Mouse (Mus musculus): Measurements from ENCODE around the gene Tspan9.

Gene Tspan9

DNA sequence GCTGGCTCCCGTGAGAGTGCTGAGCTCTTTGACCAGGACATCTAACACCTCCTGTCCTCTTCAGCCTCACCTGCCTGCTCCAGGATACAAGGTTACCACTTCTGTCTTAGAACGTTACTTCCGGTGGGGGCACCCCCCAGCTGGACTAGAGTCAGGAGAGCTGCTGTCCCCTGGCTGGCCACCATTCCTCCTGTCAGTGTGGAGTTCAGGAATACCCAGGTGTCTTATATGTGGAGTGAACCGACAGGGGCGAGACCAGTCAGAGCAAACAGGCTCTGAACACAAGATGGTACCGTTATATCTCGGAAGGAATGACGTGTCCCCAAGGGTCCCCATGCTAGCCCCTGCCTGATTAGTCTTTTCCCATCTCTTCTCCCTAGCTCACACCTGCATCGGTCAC lies 106.8 kb downstream of the Tspan9 start:
- no peak for DNase-seq (ENCODE audit: low read depth, low spot score)

DNA sequence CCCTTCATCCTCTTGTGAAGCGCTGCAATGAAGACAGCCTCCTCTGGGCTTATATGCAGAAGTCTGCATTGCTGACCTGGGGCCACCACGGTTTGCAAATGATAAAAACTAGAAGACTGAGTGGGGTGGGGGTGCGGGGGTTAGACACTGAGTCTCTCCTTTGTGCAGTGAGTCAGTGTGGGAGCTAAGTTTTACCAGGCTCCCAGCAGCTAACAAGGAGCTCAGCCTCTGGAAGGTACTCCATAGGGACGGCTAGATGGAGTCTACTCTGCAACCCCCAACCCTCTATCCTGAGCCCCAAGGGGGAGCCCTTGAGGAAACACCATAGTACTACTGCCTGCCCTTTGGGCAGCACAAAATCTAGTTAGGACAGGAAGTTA lies 107.5 kb downstream of the Tspan9 start:
- no peak for DNase-seq (ENCODE audit: low read depth, low spot score)

DNA sequence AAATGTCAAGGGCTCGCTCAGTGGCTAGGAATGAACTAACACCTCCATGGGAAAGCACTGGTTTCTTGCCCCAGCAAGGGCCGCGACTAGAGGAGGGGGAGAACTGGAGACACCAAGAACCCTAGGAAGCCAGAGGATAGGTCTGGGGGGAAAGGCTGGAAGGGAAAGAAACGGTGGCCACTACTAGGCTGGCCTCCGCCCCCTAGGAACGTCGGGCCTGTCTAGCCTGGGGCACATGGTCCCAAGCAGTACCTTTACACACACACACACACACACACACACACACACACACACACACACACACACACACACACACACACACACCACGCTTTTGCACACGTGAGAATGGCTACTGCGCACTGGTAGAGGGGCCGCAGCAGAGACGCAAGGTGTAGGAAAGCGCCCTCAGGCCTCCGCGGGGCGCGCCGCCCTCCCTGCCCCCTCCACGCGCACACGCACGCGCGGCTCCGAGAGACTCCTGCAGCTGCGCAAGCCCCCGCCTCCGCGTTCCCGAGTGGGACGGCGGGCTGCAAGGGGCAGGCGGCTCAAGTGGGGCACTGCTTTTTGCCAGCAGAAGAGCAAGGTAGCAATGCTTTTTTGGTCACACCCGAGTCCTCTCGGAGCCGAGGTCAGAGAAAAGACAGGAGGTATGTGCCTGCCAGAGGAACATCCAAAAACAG lies 108.0 kb downstream of the Tspan9 start:
- no peak for DNase-seq (ENCODE audit: low read depth, low spot score)

DNA sequence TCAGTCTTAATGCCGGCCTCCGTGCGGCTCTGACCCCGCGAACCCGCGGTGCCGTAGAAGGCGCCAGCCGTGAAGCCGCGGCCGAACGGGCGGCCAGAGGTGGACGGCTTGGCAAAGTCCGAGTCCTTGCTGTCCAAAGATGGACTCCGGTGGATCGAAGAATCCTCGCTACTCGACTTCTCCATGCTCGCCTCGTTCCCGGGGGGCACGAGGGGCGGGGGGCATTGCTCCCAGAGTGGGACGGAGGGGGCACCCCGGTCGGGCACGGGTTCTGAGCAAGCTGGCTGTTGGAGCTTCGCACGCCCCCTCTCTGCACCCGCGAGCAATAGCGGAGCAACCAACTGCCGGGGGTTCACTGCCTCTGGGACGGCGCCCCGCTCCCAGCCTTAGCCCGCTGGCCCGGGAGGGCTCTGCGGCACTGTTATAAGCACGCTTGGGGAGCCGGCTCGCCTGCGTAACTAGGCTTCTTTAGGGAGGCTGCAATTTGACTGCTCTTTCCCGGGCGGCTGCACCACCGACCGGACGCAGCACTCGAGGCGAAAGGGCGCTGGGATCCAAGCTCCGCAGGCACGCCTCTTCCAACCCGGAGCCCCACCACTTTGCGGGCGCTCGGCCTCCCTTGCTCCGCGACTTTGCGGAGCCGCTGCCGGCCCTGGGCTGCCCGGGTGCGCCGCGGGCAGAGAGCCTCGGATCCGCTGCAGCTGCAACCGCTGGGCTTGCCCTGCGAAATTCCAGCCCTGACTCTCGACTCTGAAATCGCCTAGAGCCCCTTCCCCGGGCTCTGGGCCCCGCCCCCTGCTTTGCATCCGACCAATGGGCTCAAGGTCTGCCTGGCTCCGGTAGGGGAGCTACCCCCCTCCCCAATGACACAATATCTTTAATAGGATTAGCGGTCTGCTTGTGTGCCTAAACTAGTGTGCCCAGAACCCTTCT lies 108.8 kb downstream of the Tspan9 start:
- DNase-seq (ENCODE audit: low read depth, low spot score) = no peak

DNA sequence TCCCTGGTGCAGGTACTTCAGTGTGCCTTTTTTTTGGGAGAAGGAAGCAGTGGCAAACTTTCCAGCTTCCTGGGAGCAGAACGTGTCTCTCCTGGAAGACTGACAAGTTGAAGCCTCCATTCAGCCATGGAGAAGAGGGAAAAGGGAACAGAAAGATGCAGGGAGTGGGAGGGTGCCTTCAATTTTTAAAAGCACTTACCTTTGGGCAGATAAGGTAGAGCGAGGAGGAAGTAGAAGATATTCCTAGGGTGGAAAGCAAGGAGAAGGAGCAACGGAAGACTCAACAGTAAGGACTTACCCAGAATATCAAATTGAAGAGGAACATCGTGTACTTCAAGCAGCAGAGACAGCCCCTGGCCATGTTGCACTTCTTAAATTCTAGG lies 109.5 kb downstream of the Tspan9 start:
- DNase-seq (ENCODE audit: low read depth, low spot score) = no peak

DNA sequence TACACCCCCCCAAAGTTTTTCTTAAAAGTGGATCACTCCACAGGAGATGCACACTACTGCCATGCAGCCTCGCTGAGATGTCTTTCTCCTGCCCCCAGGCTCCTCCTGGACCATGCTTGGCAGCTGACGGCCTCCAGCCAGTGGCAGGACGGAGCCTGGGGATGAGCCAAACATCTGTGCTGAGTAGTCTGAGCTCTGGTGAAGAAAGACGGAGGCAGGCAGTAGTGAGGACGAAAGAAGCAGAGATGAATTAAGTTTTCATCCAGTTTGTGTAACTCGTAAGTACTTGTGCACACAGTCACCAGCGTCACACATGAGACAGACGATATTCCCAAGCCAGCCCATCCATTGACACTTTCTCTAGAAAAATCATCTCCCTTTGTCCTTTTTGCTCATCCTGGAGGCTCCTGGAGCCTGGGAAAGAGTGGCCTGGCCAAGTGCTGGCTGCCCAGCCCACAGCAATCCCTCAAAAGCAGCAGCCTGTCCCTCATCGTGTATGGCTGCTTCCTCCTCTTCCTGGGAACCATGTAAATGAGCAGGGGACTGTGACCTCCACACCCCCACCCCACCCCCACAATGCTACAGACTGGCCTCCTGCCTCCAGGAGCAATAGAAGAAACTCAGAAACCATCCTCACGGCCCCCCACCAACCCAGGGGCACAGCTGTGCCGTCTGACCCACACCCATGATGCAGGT lies 110.1 kb downstream of the Tspan9 start:
- no peak for DNase-seq (ENCODE audit: low read depth, low spot score)

DNA sequence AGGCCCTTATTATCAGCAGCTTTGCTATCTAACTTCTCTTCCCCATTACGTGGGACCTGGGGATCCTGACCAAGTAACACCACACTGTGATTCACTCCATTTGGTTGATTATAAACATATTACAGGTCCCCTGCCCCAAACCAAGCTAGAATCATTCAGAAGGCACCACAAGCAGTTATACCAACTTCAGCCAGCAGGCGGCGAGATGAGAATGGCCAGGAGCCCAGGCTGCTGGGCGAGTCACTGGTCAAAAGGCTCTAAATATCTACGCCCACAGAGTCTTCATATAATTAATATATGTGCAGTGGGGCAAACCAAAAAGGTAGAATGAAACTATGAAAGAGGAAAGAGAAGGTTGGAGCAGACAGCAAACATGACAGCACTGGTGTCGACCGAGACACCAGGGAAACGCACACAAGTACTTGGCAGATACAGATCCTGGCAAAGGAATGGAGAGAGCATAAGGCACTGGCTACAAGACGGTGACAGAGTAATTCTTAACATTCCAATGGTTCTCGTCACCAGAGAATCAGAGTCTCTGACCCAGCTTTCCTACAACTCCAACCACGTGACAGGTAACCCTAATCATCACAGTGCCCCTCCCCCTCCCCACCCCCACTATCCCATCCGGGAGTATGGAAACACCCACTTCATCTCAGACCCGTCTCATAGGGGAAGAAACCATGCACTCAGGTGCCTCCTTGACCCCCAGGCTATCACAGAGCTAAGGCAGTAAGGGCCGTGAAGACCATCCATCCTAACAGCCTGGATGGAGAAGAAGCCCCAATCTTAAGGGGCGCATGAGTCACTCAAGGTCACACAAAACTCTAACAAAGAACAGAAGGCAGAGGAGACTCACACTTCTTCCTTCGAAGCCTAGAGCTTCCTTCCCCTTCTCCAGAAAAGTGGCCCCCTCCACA lies 110.9 kb downstream of the Tspan9 start:
- DNase-seq (ENCODE audit: low read depth, low spot score) = no peak

DNA sequence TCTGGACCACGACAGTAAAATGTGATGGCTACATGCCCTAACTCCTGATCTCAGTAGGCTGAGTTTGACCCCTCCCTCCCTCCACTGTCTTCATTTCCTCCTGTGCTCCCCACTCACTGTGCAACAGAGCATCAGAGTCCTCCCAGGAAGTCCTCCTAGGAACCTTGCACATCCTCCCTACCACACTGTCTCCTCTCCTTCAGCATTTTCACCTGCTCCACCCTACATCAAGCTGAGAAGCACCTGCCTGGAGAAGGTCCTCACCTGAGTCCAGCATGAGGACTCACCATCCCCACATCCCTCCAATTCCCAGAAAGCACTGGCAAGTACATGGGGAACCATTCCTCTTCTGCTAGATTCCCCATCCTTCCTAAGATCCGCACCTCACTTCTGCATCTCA lies 111.8 kb downstream of the Tspan9 start:
- no peak for DNase-seq (ENCODE audit: low read depth, low spot score)

DNA sequence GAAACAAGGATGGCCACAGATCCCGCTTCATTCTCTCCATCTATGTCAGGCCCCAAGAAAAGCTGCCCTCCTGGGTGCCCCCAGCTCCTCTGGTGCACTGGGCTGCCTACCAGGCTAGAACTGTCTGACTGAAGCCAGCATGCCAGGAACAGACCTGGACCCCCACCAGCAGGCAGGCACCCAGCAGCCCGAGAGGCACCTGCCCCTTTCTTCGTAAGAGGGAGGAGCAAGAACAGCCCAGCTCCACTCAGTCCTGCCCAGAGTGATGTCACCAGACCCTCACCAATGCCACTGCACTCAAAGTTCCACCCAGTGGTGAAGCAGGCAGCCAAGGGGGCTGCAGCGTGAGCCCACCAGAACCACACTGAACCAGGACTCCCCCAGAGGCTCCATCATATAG lies 112.3 kb downstream of the Tspan9 start:
- DNase-seq (ENCODE audit: low read depth, low spot score) = no peak

DNA sequence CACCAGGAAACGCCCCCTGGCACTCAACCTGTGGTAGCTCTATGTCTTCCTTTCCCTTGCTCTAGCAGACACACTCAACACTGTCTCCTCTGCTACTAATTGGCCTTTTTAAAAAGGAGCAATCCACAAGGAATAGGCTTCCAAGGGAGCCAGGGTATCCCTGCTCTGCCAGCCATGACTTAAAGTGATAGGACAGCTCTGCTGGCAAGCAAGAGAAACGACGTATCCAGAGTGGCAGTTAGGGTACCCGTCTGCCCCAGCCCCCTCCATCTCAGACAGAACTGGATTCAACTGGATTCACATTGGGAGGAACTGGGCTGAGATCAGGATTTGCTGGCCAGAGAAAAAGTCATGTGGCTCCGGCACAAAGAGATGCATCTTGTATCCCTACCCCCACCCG lies 112.9 kb downstream of the Tspan9 start:
- no peak for DNase-seq (ENCODE audit: low read depth, low spot score)

DNA sequence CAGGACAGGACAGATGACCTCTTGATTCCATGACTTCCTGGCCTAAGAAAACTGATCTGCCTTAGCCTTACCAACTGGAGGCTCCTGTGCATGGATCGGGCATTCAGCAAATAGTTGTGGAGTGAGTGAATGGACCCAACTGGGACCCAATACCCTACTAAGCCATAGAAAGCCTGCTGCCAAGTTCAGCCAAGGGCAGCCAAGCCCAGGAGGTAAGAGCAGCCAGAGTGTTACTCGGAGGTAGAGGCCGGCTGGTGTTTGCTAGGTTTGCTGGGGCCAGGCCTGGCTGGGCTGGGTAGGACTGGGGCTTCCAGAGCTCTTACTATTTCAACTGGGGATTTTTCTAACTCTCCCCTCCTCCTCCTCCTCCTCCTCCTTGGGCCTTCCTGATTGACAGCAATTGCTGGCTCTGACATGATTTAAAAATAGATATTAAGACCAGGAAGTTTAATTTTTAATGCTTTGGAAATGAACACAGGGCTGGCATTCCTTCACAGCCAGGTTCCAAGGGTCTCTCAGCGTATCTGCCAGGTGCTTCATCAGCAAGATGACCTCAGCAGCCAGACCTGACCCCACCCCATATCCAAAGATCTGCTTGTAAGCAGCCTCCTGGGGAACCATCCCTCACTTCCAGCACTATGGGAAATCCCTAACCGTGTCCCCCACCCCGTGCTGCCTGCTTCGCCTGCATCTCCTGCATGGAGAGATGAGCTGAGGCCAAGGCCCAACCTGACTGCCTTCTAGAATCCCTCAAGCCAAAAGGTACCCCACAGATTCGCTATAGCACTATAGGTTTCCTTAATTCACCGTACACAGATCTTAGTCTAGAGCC lies 113.7 kb downstream of the Tspan9 start:
- DNase-seq (ENCODE audit: low read depth, low spot score) = no peak

DNA sequence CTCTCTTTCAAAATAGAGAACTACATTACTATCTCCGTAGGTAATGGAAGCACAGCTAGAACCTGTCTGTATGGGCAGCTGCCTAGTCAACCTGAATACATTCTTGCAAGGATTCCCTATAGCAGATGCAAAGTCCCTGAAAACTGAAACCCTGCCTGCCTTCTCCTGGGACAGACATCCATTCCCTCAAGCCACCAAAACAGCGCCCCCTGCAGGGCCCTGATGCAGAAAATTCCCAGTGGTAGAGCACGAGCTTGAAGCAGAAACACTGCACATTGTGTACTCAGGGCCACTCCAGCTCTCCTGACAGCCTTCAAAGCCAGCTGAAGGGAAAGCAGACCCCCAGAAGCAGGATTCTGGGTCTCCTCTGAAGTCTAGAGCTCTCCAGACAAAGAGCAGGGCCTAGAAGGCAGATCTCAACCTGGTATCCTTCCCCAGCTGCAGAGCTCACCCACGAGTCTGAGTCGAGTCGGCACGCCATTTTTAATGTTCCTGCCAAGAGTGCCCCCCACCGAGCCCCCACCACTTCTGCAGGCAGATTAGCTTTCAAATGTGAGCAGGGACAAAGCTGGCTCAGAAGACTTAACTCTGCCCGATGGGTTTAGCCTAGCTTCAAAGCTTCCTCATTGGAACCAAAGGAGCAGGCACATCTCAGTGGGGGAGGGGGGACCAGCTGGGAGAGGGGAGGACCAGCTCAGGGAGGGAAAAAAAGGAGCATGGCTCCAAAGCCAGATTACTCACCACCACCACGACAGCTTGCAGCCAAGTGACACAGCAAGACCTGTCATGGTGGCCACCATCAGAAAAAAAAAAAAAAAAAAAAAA lies 115.1 kb downstream of the Tspan9 start:
- no peak for DNase-seq (ENCODE audit: low read depth, low spot score)

DNA sequence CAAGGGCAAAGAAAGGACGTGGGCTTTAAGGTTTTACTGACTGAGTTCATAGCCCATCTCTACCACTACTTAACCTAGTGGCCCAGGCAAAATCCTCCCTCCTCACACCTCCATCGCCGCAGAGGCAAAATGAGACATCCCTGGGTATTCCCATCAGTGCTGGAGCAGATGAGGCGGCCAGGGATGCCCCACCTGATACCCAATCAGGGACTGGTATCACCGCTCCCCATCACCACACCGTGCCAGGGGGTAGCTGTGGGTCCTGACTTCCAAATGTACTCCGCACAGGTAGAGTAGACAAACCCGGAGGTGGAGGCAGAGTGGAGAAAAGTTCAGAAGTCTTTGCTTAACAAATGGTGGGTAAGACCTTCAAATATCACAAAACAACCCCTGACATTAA lies 117.4 kb downstream of the Tspan9 start:
- DNase-seq (ENCODE audit: low read depth, low spot score) = no peak

DNA sequence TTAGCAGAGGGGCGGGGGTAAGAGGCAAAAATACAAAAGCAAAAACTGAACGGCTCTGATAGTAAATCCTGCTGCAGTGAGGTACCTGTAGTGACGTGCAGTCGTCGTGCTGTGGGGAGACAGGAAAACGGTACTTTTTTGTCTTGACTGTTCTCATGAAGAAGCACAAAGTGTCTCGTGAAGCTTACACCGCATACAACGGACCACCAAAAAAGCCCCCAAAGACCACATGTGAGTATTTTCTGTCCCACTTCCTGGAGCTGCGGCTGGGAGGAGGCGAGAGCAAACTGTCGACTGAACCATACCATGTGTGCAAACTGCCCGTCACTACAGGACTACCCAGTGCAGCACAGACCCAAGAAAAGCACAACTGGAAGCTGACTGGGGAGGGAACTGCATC lies 117.8 kb downstream of the Tspan9 start:
- no peak for DNase-seq (ENCODE audit: low read depth, low spot score)

DNA sequence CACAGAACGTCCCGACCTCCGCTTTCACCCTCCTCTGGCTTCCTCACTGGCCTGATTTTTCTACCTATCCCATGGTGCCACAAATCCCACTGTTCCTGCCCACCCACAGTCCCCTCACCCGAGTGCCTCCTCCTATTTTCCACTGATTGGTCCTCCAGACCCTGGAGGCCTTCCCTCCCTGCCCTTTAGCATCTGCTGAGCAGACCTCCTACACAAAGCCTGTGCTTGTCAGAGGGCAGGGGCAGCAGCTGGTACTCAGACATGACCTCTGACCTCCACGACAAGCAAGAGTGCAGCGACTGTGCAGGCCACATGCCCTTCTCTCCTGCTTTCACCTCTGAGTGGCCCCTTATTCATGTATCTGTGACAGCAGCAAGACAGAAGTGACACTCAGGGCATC lies 121.2 kb downstream of the Tspan9 start:
- DNase-seq (ENCODE audit: low read depth, low spot score) = no peak

DNA sequence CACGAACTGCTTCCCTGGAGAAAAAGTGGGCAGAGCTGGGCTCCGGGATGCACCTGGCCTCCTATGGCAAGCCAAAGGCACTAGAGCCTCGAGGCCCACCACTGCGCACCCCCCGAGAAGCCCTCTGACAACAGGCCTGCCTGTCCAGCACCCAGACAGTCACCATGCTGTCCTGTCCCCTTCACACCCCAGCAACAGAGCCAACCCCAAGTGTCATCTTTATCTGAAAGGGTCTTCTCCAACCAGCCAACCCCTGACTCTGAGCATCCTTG lies 121.5 kb downstream of the Tspan9 start:
- no peak for DNase-seq (ENCODE audit: low read depth, low spot score)

DNA sequence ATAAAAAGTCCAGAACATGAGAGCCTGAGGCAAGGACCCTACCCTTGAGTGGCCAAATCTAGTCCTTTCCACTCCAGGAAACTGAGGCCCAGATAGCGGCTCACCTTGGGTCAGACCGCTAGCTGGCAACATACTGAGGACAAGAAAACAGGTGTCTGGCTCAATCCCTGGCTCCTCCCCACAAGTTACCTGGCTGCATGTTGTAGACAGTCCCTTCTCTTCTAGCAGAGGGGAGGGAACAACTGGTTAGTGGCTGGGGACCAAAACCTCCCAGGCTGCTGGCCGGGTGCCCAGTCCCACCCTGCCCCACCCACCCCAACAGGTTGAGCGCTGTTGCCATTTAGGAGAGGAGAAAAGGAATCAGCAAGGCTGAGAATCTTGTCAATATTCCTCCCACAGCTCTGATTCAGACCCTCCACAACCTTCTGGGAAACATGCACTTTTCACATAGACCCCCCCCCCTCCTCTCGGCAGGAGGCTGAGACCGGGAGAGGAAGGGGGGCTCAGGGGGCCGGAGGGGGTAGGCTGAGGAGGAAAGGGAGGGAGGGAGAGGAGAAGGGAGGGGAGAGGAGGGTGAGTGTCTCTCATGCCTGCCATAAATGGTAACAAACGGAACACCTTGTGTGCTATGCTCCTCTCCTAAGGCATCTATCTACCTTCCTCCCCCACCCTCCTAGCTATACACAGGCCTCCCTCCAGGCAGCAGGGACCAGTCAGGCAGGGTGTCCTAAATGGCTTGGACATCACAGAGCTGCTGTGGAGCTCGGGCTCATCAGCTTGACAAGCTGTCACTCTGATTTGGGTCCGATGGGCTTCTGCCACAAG lies 122.1 kb downstream of the Tspan9 start:
- no peak for DNase-seq (ENCODE audit: low read depth, low spot score)

DNA sequence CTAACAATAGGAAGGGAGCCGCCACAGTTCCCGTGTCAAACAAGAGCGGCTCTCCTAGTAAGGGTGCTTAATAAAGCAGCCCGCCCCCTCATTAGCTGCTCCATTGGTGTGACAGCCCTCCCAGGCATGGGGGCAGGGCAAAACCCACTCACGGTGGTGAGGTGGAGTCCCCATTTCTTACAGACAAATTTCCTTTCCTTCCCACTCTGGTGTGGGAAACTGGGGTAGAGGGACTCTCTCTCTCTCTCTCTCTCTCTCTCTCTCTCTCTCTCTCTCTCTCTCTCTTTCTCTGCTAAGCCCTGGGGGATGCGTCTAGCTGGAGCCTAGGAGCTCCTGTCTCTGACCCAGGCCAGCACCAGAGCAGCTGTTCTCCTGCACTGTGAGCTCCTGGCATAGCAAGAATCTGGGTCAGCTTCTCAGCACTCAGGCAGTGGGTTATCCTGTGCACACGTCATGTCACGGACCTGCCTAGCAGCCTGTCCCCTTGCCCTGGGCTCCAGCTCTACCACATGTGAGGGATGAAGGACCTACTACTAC lies 122.8 kb downstream of the Tspan9 start:
- DNase-seq (ENCODE audit: low read depth, low spot score) = no peak

DNA sequence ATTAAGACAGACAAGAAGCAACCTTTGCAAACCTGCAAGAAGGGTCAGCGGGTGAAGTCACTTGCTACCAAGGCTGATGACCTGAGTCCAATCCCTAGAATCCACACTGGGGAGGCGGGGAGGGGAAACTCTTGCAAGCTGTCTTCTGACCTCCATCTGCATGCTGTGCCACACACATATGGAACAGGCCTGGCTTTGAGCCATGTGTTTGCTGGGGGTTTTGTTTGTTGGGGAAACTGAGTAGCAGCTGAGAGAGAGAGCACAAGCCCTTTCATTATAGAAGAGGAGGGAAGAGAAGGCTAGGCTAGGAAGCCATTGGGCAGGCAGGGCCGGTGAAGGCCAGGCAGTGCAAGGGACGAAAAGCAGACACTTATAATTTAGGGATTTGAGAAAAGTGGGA lies 123.3 kb downstream of the Tspan9 start:
- no peak for DNase-seq (ENCODE audit: low read depth, low spot score)
